Mouse (Mus musculus): ENCODE measurements around the gene Mapk9. TPM values are rescaled to one million over a fixed set of nuclear protein-coding genes. Genes with fewer than 3 reads are reported as not detected.

Gene Mapk9
- polyA plus RNA-seq, 1 experiment from 2014 or later: 34.0 TPM

GRCm38 (mm10) chr11:49895966-49896590, 49.5 kb downstream of the Mapk9 start:
- 51% methylated on average over 6 of the region's 6 CpGs for WGBS
- no peak for ATAC-seq (ENCODE audit: insufficient number of reproducible peaks, low FRiP score, low TSS enrichment, low read depth)
- no peak overlapping the region for H3K9ac ChIP-seq
- H3K9me3 ChIP-seq (replicated peaks): 0 out of 2 replicates have a peak, but pooled peaks cover 6% of the 10 kb centered on the region
- H3K27me3 ChIP-seq: peaks cover 15% of the 10 kb centered on the region
- H3K27ac ChIP-seq (replicated peaks): no peak overlapping the region
- peaks cover under 1% of the 10 kb centered on the region; the same call in 1 of the 2 replicates for H3K4me1 ChIP-seq
- H3K4me3 ChIP-seq (replicated peaks): no peak overlapping the region
- no peak overlapping the region for H3K4me2 ChIP-seq (replicated peaks)
- H3K36me3 ChIP-seq: no peaks in the 10 kb centered on the region

GRCm38 (mm10) chr11:49900043-49900442, 53.5 kb downstream of the Mapk9 start:
- WGBS: 63% methylated on average over 6 of the region's 6 CpGs
- Histone ChIP-seq H3K4me2 (replicated peaks) (no peak overlapping the region), H3K9ac (no peak overlapping the region), H3K27me3 (peaks cover 36% of the 10 kb centered on the region), H3K27ac (replicated peaks) (no peak overlapping the region), H3K36me3 (no peaks in the 10 kb centered on the region), H3K9me3 (replicated peaks) (0 out of 2 replicates have a peak, but pooled peaks cover 6% of the 10 kb centered on the region), H3K4me1 (peaks cover 12% of the 10 kb centered on the region), H3K4me3 (replicated peaks) (no peak overlapping the region)
- no peak for ATAC-seq (ENCODE audit: insufficient number of reproducible peaks, low FRiP score, low TSS enrichment, low read depth)

GRCm38 (mm10) chr11:49900962-49901658, 54.6 kb downstream of the Mapk9 start:
- H3K4me1 ChIP-seq: peaks cover 12% of the 10 kb centered on the region
- H3K36me3 ChIP-seq: no peaks in the 10 kb centered on the region
- 33% methylated on average over 15 of the region's 15 CpGs for WGBS
- no peak overlapping the region for H3K27ac ChIP-seq (replicated peaks)
- H3K9ac ChIP-seq: no peak overlapping the region
- ATAC-seq (ENCODE audit: insufficient number of reproducible peaks, low FRiP score, low TSS enrichment, low read depth): no peak
- H3K4me3 ChIP-seq (replicated peaks): peak overlapping the region; percentile 62
- peak overlapping the region; percentile 100 for H3K4me2 ChIP-seq (replicated peaks)
- H3K9me3 ChIP-seq (replicated peaks): 0 out of 2 replicates have a peak, but pooled peaks cover 6% of the 10 kb centered on the region
- H3K27me3 ChIP-seq: peaks cover 36% of the 10 kb centered on the region

- Histone ChIP-seq H3K27ac (replicated peaks) (no peak within 1 kb of the TSS), H3K4me3 (replicated peaks) (peak within 1 kb of the TSS; percentile 62), H3K9me3 (replicated peaks) (0 out of 2 replicates have a peak, but pooled peaks cover 6% of the 10 kb centered on the region), H3K36me3 (no peaks in the 10 kb centered on the region), H3K4me1 (peaks cover 12% of the 10 kb centered on the region), H3K4me2 (replicated peaks) (peak within 1 kb of the TSS; percentile 100), H3K9ac (peak within 1 kb of the TSS; percentile 39), H3K27me3 (peaks cover 36% of the 10 kb centered on the region)
- ATAC-seq (ENCODE audit: insufficient number of reproducible peaks, low FRiP score, low TSS enrichment, low read depth): peak; percentile 69; the same call in 1 of the 2 replicates
- 3% methylated on average over 89 of the region's 99 CpGs for WGBS
These were observed 55.3 kb downstream of the Mapk9 start, which contains the start of gene Rasgef1c for GRCm38 (mm10) chr11:49901659-49902458. Gene Rasgef1c, plus strand, starts transcription at chr11:49901835.

GRCm38 (mm10) chr11:49903333-49903732, 56.8 kb downstream of the Mapk9 start:
- peaks cover 12% of the 10 kb centered on the region for H3K4me1 ChIP-seq
- peaks cover 36% of the 10 kb centered on the region for H3K27me3 ChIP-seq
- H3K36me3 ChIP-seq: no peaks in the 10 kb centered on the region
- WGBS: 11% methylated on average over 7 of the region's 7 CpGs
- ATAC-seq (ENCODE audit: insufficient number of reproducible peaks, low FRiP score, low TSS enrichment, low read depth): no peak
- no peak overlapping the region for H3K27ac ChIP-seq (replicated peaks)
- no peaks in the 10 kb centered on the region for H3K9me3 ChIP-seq (replicated peaks)
- no peak overlapping the region for H3K9ac ChIP-seq
- no peak overlapping the region for H3K4me2 ChIP-seq (replicated peaks)
- no peak overlapping the region for H3K4me3 ChIP-seq (replicated peaks)

GRCm38 (mm10) chr11:49918521-49919180, 72.1 kb downstream of the Mapk9 start:
- no peak for ATAC-seq (ENCODE audit: insufficient number of reproducible peaks, low FRiP score, low TSS enrichment, low read depth)

GRCm38 (mm10) chr11:49919304-49919703, 72.8 kb downstream of the Mapk9 start:
- WGBS: 82% methylated on average over 6 of the region's 6 CpGs
- no peaks in the 10 kb centered on the region for H3K9me3 ChIP-seq (replicated peaks)
- H3K4me2 ChIP-seq (replicated peaks): no peak overlapping the region
- peaks cover 4% of the 10 kb centered on the region; the same call in 1 of the 2 replicates for H3K4me1 ChIP-seq
- no peak overlapping the region for H3K27ac ChIP-seq (replicated peaks)
- no peaks in the 10 kb centered on the region for H3K36me3 ChIP-seq
- no peak overlapping the region for H3K9ac ChIP-seq
- ATAC-seq (ENCODE audit: insufficient number of reproducible peaks, low FRiP score, low TSS enrichment, low read depth): no peak
- no peak overlapping the region for H3K4me3 ChIP-seq (replicated peaks)
- H3K27me3 ChIP-seq: peaks cover 10% of the 10 kb centered on the region

More at GRCm38 (mm10) chr11:49918521-49919180, 72.1 kb downstream of the Mapk9 start:
- WGBS: 33% methylated on average over 15 of the region's 15 CpGs
- Histone ChIP-seq H3K36me3 (no peaks in the 10 kb centered on the region), H3K4me1 (peaks cover 4% of the 10 kb centered on the region; the same call in 1 of the 2 replicates), H3K27me3 (peaks cover 10% of the 10 kb centered on the region), H3K4me2 (replicated peaks) (0 out of 2 replicates have a peak overlapping the region, but pooled peaks have one; percentile 13), H3K9me3 (replicated peaks) (no peaks in the 10 kb centered on the region), H3K27ac (replicated peaks) (no peak overlapping the region), H3K4me3 (replicated peaks) (no peak overlapping the region), H3K9ac (no peak overlapping the region)

- Histone ChIP-seq H3K9me3 (replicated peaks) (no peaks in the 10 kb centered on the region), H3K36me3 (no peaks in the 10 kb centered on the region), H3K9ac (no peak overlapping the region), H3K27ac (replicated peaks) (no peak overlapping the region), H3K4me2 (replicated peaks) (no peak overlapping the region), H3K4me1 (peaks cover 15% of the 10 kb centered on the region), H3K4me3 (replicated peaks) (no peak overlapping the region), H3K27me3 (peaks cover 10% of the 10 kb centered on the region)
- WGBS: 48% methylated on average over 9 of the region's 9 CpGs
- no peak for ATAC-seq (ENCODE audit: insufficient number of reproducible peaks, low FRiP score, low TSS enrichment, low read depth)
These were observed 77.0 kb downstream of the Mapk9 start for GRCm38 (mm10) chr11:49923539-49923938.

- no peak overlapping the region for H3K4me3 ChIP-seq (replicated peaks)
- ATAC-seq (ENCODE audit: insufficient number of reproducible peaks, low FRiP score, low TSS enrichment, low read depth): no peak
- no peak overlapping the region for H3K27ac ChIP-seq (replicated peaks)
- H3K4me1 ChIP-seq: peaks cover 14% of the 10 kb centered on the region
- H3K9ac ChIP-seq: no peak overlapping the region
- no peak overlapping the region for H3K4me2 ChIP-seq (replicated peaks)
- H3K36me3 ChIP-seq: no peaks in the 10 kb centered on the region
- 68% methylated on average over 7 of the region's 7 CpGs for WGBS
- H3K27me3 ChIP-seq: peaks cover 10% of the 10 kb centered on the region
- no peaks in the 10 kb centered on the region for H3K9me3 ChIP-seq (replicated peaks)
These were observed 79.6 kb downstream of the Mapk9 start for GRCm38 (mm10) chr11:49926183-49926582.

GRCm38 (mm10) chr11:49927169-49927568, 80.6 kb downstream of the Mapk9 start:
- no peaks in the 10 kb centered on the region for H3K9me3 ChIP-seq (replicated peaks)
- no peaks in the 10 kb centered on the region for H3K36me3 ChIP-seq
- WGBS: 16% methylated on average over 4 of the region's 4 CpGs
- no peak overlapping the region for H3K4me3 ChIP-seq (replicated peaks)
- H3K27ac ChIP-seq (replicated peaks): no peak overlapping the region
- peak overlapping the region; percentile 10; the same call in 1 of the 2 replicates for H3K4me2 ChIP-seq (replicated peaks)
- ATAC-seq (ENCODE audit: insufficient number of reproducible peaks, low FRiP score, low TSS enrichment, low read depth): 0 out of 2 replicates have a peak, but pooled peaks have one; percentile 43
- peaks cover 6% of the 10 kb centered on the region for H3K27me3 ChIP-seq
- H3K4me1 ChIP-seq: peaks cover 14% of the 10 kb centered on the region
- H3K9ac ChIP-seq: no peak overlapping the region

Measured in embryonic facial prominence, embryonic 15.5 days (tissue).